Mouse (Mus musculus) gastrocnemius, adult 2 months (tissue): ENCODE results near the gene Garnl3. TPM values are rescaled to one million over a fixed set of nuclear protein-coding genes. Genes with fewer than 3 reads are reported as not detected.

ENCODE experiments used
- DNase-seq: peaks from one replicate; pipeline ENCODE4 v3.0.0; 2022
- H3K27ac ChIP-seq: fragments of 200-600 bp; 2 replicates; pipeline ENCODE4 v1.8.1; 2022; ENCODE audit warnings: mild to moderate bottlenecking
- H3K4me3 ChIP-seq: fragments of 200-600 bp; 2 replicates; pipeline ENCODE4 v1.8.1; 2022; ENCODE audit warnings: mild to moderate bottlenecking, moderate library complexity
- CTCF ChIP-seq: fragments of 200-600 bp; IDR thresholded peaks from 2 replicates; pipeline ENCODE4 v1.8.1; 2022; ENCODE audit warnings: antibody characterized with exemption, mild to moderate bottlenecking, moderate library complexity
- intact Hi-C: fragments of 180-260 bp; cut with DNase I; formaldehyde crosslinking; loops from one replicate; pipeline ENCODE4 v1.15.1; 2025
- total RNA-seq, 2 experiments: library from RNA; stranded (reverse); gene quantifications; 2 replicates each; pipeline ENCODE4 v1.2.3; 2021

Gene Garnl3
- total RNA-seq, 2 experiments from 2014 or later: 0.31 to 0.89 TPM

DNA sequence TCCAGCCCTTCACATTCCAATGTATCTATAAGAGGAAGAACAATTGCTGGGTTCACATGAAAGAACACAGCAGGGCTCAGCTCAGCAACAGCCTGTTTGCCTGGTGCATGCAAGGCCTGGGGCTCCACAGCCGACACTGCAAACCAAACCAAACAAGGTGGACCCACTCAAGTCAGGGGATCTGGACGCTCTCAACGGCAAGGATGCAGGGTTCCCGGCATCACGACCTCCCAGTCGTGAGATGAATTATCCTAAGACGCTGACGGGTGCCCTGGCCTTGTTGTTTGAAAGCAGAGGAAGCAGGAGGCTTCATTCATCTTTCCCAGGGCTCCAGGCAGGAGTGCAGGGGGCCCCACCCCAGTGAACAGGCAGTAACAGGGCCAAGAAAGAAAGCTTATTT, 145.6 kb downstream of the Garnl3 start:
- no peak for TF ChIP-seq CTCF
- Histone ChIP-seq H3K27ac (no peak overlapping the region), H3K4me3 (no peak overlapping the region)
- intact Hi-C loops: loop anchor here (10.0 kb wide), 1 partner anchor 359 kb away; no protein-coding TSS in a partner anchor
- DNase-seq: no peak

GRCm38 (mm10) chr2:32983617-32984016, 147.8 kb downstream of the Garnl3 start:
- no peak for TF ChIP-seq CTCF
- intact Hi-C loops: loop anchor here (5.0 to 10.0 kb wide), 2 partner anchors 149 to 361 kb away; partner anchors contain the start of gene Garnl3
- Histone ChIP-seq H3K27ac (no peak overlapping the region), H3K4me3 (no peak overlapping the region)
- DNase-seq: no peak

- TF ChIP-seq CTCF: no peak
- no peak for DNase-seq
- intact Hi-C loops: loop anchor here (5.0 to 10.0 kb wide), 2 partner anchors 150 to 362 kb away; partner anchors contain the start of gene Garnl3
- H3K4me3 ChIP-seq: peak overlapping the region; percentile 91
- H3K27ac ChIP-seq: peak overlapping the region; percentile 92
These were observed 148.8 kb downstream of the Garnl3 start for GRCm38 (mm10) chr2:32982700-32983099.

GRCm38 (mm10) chr2:32981725-32982271, 149.7 kb downstream of the Garnl3 start, which contains the start of gene Slc2a8:
Gene Slc2a8 (minus strand): TSS chr2:32982083.
- no peak for TF ChIP-seq CTCF
- peak within 1 kb of the TSS; percentile 92 for H3K27ac ChIP-seq
- intact Hi-C loops: loop anchor here (5.0 to 10.0 kb wide), 2 partner anchors 151 to 363 kb away; partner anchors contain the start of gene Garnl3
- peak; percentile 95 for DNase-seq
- H3K4me3 ChIP-seq: peak within 1 kb of the TSS; percentile 91

DNA sequence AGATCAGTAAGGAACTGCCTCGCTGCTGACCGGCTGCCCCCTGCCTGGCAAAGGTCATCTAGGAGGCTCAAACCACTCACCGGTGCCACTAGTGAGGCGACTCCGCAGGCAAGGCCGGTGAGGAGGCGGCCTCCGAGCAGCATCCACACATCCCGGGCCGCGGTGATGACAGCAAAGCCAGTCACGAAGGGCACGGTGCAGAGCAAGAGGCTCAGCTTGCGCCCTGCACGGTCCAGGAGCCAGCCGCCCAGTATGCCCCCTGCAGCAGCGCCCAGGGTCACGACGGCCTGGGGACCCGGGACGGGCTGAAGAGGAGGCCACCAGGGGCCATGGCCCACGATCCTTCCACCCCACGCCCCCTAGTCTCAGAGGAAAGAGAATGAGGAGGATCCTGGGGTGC, 150.2 kb downstream of the Garnl3 start:
- no peak for TF ChIP-seq CTCF
- Histone ChIP-seq H3K4me3 (peak overlapping the region; percentile 91), H3K27ac (peak overlapping the region; percentile 92)
- peak; percentile 52 for DNase-seq
- intact Hi-C loops: loop anchor here (5.0 to 10.0 kb wide), 2 partner anchors 151 to 364 kb away; partner anchors contain the start of gene Garnl3

- Histone ChIP-seq H3K4me3 (no peak overlapping the region), H3K27ac (no peak overlapping the region)
- no peak for TF ChIP-seq CTCF
- DNase-seq: no peak
- intact Hi-C loops: loop anchor here (5.0 to 10.0 kb wide), 2 partner anchors 153 to 365 kb away; partner anchors contain the start of gene Garnl3
These were observed 151.8 kb downstream of the Garnl3 start for GRCm38 (mm10) chr2:32979675-32980074.

GRCm38 (mm10) chr2:32978675-32979074, 152.8 kb downstream of the Garnl3 start:
- DNase-seq: no peak
- intact Hi-C loops: no loop called here
- H3K27ac ChIP-seq: no peak overlapping the region
- H3K4me3 ChIP-seq: no peak overlapping the region
- TF ChIP-seq CTCF: no peak

GRCm38 (mm10) chr2:32977114-32977513, 154.3 kb downstream of the Garnl3 start:
- no peak for DNase-seq
- no peak overlapping the region for H3K4me3 ChIP-seq
- H3K27ac ChIP-seq: no peak overlapping the region
- intact Hi-C loops: no loop called here
- no peak for TF ChIP-seq CTCF

GRCm38 (mm10) chr2:32974216-32974615, 157.2 kb downstream of the Garnl3 start:
- no peak for DNase-seq
- no peak for TF ChIP-seq CTCF
- no peak overlapping the region for H3K4me3 ChIP-seq
- intact Hi-C loops: no loop called here
- H3K27ac ChIP-seq: no peak overlapping the region

DNA sequence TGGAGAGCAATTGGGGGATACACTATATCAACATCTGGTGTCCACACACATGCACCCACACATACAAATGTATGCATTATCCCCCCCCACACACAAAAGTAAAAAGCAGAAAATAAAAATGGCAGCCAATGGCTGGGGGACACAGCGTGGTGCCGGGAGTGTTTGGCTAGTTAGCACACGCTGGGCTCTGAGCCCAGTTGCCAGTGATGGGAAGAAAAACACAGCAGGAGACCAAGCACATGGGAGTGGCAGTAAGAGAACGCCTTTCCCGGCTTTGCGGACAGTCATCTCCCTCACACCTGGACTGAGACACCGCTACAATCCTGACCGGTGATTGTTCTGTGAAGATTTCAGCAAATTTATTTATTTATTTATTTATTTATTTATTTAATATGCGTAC, 160.2 kb downstream of the Garnl3 start:
- TF ChIP-seq CTCF: no peak
- no peak for DNase-seq
- Histone ChIP-seq H3K4me3 (no peak overlapping the region), H3K27ac (no peak overlapping the region)
- intact Hi-C loops: no loop called here

- Histone ChIP-seq H3K27ac (peak overlapping the region; percentile 54), H3K4me3 (no peak overlapping the region; the same call in 1 of the 2 replicates)
- intact Hi-C loops: no loop called here
- no peak for TF ChIP-seq CTCF
- DNase-seq: peak; percentile 50
These were observed 162.1 kb downstream of the Garnl3 start for GRCm38 (mm10) chr2:32969326-32969725.

DNA sequence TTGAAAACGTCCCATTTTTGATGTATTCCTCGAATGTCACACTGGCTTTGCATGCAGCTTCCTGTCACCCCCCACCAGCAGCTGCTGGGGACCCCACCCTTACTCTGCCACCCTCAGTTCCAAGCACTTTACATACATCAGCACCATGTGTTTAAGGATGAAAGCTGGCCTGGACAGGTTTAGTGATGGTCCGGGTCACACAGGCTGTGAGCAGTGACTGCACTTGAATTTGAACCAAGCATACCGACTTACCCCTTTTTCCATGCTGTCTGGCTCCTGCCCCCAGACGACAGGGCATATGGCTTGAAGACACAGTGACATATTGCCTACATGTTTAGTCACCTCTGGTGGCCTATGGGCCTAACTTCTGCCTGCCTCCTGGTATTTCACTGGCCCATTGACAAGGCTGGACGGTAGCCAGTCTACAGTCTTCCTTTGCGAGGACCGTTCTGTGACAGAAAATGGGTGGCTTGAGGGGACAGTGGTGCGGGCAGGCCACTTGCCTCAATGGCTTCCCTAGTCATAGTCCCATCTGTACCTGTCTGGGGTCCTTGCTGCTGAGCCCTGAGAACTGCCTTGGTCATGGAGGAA, 163.3 kb downstream of the Garnl3 start:
- H3K4me3 ChIP-seq: peak overlapping the region; percentile 90
- no peak for TF ChIP-seq CTCF
- intact Hi-C loops: no loop called here
- no peak for DNase-seq
- peak overlapping the region; percentile 98 for H3K27ac ChIP-seq
